Mouse (Mus musculus) MEL-GATA-1-ER (cell line): ENCODE data around the gene Pitpnc1.
A peak's percentile ranks its signal among the peaks of the same experiment; 100 is the strongest.

Experiments used
- DNase-seq: peaks from one replicate; pipeline ENCODE4 v3.0.0-alpha.2; 2012; ENCODE audit warnings: low read depth; ENCODE audit errors: extremely low read depth

Pitpnc1 gene

DNA sequence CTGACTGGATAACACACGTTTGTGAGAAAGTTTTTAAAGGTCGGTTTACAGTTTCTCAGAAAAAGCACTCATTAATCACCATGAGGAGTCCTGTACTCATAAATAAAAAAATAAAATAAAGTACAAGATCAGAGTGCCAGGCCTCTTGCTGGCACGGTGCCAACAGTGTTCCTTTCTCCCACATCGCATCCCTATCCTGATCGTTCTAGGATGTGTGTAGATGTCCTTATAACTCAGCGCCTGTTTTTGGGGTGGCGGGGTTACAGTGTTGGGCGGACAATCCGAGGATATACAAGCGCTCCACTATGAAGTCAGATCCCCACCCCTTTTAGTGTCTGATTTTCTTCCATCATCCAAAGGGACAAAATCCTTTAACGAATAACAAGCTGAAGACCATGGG is 94.7 kb downstream of the Pitpnc1 start:
- no peak for DNase-seq

DNA sequence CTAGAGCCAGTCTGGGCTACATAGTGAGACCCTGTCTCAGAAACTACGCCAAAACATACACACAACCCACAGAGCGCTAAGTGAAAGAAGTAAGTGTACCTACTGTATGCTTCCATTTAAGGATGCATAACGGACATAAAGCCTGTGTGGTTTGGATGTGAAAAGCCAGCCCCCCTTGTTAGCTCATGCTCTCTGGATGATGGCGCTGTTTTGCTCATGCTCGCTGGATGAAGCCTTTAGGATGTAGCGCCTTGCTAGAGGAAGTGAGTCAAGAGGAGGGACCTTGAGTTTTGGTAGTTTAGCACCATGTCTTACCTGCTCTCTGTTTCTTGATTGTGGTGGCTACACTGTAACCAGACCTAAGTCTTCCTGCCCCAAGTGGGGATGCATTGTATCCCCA is 96.9 kb downstream of the Pitpnc1 start:
- no peak for DNase-seq

DNA sequence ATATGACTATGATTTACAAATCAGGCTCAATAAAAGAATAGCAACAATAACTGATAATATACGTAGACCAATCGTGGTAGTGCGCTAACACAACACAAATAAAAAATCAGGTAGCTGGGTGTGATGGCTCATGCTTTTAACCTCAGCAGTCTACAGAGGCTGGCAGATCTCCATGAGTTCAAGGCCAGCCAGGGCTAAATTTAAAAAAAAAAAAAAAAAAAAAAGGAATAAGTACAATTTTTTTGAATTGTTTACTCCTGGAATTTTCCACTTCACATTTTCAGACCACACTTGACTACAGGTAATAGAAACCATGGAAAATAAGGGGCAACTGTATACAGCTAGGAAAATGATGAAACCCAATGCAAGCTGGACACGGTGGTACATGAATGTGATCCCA is 97.3 kb downstream of the Pitpnc1 start:
- DNase-seq = no peak

DNA sequence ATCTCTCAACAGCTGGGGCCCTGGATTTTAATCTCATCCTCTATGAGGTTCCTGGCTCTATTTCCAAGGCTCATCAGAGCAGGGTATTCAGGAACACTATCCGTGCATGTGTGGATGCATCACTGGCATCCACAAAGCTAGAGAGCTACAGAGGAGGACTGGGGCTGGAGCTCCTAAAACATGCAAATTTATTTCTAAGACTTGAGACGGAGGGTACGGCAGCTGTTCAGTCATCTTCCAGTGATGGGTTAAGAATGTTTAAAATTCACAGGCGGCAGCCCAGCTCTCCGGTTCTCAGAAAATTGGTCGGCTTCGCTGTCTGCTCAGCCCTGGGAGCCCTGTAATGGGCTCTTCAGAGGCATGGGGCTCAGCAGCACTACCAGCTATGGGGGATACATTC is 97.8 kb downstream of the Pitpnc1 start:
- DNase-seq = no peak

GRCm38 (mm10) chr11:107370476-107370875 is 100.0 kb downstream of the Pitpnc1 start:
- DNase-seq = no peak

DNA sequence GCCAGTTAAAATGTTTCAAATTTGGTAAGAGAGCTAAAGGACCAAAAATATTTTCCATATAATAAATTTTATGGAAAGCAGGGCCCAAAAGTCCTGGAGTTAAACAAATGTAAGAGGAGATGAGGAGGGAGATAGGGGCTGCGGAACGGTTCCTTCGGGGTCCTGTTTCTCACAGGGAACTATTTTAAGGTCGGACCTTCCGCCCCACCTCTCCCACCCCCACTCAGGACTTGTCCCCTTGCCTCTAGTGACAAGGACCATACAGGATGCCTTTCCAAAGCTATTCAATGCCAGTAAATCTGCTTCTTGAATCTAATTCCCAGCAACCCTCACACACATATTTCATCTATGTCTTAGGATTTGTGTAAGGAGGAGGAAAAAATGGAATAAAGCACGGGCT is 100.8 kb downstream of the Pitpnc1 start:
- DNase-seq = no peak

- no peak for DNase-seq
These were observed 104.4 kb downstream of the Pitpnc1 start for GRCm38 (mm10) chr11:107365938-107366712.

DNA sequence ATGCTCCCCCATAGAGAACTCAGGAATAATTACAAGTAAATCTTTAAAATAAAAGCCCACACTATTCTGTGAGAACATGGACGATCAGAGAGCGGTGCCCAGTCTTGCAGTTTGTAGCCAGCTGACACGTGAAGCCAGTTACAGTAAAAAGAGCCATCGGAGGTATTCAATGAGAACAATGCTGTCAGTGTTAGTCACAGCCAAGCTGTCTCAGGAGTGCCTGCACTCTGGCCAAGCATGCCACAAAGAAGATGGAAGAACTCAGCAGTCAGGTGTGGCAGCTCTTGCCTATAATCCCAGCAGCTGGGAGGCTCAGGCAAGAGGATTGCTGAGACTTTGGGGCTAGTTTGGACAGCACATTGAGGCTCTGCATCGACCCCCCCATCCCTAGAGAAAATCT is 111.8 kb downstream of the Pitpnc1 start:
- DNase-seq = no peak

DNA sequence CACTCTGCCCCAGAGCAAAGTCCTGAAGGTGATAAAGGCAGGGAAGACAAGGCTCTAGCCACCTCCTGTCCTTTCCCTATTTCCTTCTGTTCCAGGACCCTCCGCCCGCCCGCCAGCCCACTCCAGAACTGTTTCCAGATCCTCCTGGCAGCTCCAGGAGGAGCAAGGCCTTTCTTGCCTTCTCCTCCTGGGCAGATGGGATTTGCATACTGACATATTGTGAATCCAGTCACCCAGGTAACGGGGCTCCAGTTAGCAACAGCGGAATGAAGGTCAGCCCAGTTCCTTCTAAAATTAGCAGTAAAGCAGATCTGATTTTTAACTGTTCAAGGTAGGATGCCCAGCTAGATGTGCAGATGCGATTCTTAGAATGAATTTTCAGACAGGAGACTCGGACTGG is 114.3 kb downstream of the Pitpnc1 start:
- DNase-seq = no peak

GRCm38 (mm10) chr11:107355526-107355925 is 115.0 kb downstream of the Pitpnc1 start:
- DNase-seq = no peak

GRCm38 (mm10) chr11:107354499-107355143 is 115.9 kb downstream of the Pitpnc1 start:
- DNase-seq = no peak

- no peak for DNase-seq
These were observed 117.9 kb downstream of the Pitpnc1 start for GRCm38 (mm10) chr11:107352596-107352995.

- DNase-seq = no peak
These were observed 120.7 kb downstream of the Pitpnc1 start for GRCm38 (mm10) chr11:107349756-107350155.

- no peak for DNase-seq
These were observed 127.5 kb downstream of the Pitpnc1 start for GRCm38 (mm10) chr11:107343031-107343430.

GRCm38 (mm10) chr11:107342432-107342831 is 128.1 kb downstream of the Pitpnc1 start:
- peak; percentile 90 for DNase-seq

DNA sequence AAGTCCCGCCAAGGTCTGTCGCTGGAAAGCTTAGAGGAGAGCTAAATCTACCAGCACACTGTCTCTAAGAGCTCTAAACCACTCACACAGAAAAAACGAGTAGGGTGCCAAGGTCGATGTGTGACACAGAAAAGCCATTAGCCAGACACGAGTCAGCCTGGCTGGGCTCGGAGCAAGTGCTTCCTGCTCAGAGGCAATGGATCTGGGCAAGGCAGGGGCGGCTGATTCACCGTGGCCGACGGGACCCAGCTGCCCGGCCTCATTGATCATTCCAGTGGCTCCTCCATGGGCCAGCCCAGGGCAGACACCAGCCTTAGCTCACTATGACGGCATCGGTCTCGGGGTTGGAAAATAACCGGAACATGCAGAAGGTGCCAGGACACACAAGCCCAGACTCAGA is 129.2 kb downstream of the Pitpnc1 start:
- DNase-seq = no peak

GRCm38 (mm10) chr11:107340793-107341192 is 129.7 kb downstream of the Pitpnc1 start:
- no peak for DNase-seq

GRCm38 (mm10) chr11:107339224-107339805 is 131.2 kb downstream of the Pitpnc1 start:
- DNase-seq = no peak

DNA sequence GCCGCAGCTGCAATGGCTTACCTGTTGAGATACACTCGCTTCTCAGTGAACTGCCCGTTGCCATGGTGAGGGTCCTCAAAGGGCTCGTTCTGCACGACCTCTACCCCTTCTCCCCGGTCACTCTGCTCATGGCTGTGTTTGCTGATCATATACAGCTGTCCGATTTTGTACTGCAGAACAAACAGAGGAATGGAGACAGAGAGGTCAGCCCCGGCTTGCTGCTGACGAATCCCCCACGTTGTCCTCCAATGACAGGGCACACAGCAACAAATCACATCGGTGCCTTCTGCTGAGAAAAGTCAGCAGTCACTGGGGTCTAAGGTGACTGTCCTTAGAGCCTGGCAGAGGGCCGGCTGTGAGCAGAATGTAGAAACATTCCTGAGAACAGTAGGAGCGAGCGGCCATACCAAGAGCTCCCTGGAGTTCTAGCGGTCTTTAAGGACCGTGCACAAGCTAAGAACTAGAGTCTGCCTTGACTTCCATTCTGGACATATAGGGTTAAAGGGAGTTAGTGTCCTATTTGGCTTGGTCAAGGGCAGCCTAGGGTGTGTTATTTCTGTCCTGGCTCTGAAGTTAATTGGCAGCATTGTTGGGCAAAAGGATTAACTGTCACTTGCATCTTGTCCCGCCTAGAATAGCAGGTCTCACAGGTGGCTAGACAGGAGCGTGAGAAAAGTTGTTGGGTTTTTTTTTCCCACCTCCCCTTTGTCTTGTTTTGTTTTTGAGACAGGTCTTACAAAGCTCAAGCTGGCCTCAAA is 132.9 kb downstream of the Pitpnc1 start:
- DNase-seq = no peak

DNA sequence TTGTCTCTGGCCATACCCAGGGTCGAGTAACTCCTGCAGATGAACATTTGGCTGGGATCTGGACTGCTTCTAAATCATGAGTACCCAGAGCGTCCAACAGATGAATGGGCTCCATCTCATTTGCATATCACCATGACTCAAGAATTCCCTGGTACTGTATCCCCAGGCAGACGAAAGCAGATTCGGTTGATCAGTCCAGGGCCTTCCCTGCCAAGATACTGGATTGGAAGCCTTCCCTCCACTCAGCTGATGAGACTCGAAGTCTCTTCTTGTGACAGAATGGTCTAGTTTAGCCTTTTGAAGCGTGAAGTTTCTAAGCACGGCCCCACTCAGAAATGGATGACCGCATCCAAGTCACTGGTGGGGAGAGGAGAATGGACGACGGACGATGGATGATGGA is 134.7 kb downstream of the Pitpnc1 start:
- no peak for DNase-seq

DNA sequence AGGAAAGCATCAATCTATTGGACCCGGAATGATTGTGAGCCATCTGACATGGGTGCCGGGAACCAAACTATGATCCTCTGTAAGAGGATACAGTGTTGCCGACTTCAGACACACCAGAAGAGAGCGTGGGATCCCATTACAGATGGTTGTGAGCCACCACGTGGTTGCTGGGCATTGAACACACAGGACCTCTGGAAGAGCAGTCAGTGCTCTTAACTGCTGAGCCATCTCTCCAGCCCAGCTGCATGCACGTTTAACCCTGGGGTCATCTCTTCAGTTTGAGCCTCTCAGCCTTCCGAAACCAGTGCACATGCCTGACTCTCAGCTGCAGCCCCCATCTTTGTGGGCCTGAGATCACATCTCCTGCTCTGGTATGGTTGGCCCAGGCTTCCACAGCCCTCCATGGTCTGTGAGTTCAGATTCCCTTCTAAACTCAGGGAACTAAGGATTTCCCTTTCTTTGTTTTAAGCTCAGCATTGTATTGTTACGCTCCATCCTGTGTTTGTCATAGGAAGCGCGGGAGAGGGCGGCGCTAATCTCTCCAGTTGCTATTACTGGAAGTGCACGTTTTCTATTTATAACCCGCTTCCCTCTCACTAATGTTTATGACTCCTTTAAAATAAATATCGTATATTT is 135.5 kb downstream of the Pitpnc1 start:
- no peak for DNase-seq
